Mouse (Mus musculus) kidney, adult 2 months (tissue): ENCODE data around the gene Ccdc42.

Experiments used
- CTCF ChIP-seq: fragments of 200-500 bp; conservative IDR thresholded peaks from 2 replicates; pipeline ENCODE4 v1.5.1; 2011; ENCODE audit warnings: low read depth, mild to moderate bottlenecking, control low read depth, low read length, moderate library complexity, mixed read lengths; ENCODE audit not compliant: insufficient read depth, insufficient read length
- POLR2A ChIP-seq: fragments of 200-500 bp; IDR thresholded peaks from one replicate; pipeline ENCODE4 v1.6.1; 2011; ENCODE audit warnings: low read depth, low read length, control low read depth

GRCm38 (mm10) chr11:68580566-68580965, 6.3 kb upstream of the Ccdc42 start:
- TF ChIP-seq POLR2A (no peak), CTCF (no peak)
